Mouse (Mus musculus) CH12.LX (cell line): ENCODE measurements around the gene Kcnj6. TPM values are rescaled to one million over a fixed set of nuclear protein-coding genes. Genes with fewer than 3 reads are reported as not detected.

Experiments
- DNase-seq: peaks from one replicate; pipeline ENCODE4 v3.0.0-alpha.2; 2013; ENCODE audit errors: extremely low read depth
- H3K27ac ChIP-seq: 2 replicates; pipeline ENCODE4 v1.5.1; 2012; ENCODE audit warnings: low read depth, mild to moderate bottlenecking, control low read depth, moderate library complexity; ENCODE audit not compliant: insufficient read depth
- H3K27me3 ChIP-seq: replicated peaks from 2 replicates; pipeline ENCODE3; 2012; ENCODE audit warnings: inconsistent platforms
- H3K36me3 ChIP-seq, 2 experiments: replicated peaks in 1 of 2; 2 replicates each; pipeline versions ENCODE3 to v1.6.1; 2012; ENCODE audit warnings: inconsistent platforms in 1 of 2, low read length in 1 of 2, mild to moderate bottlenecking in 1 of 2, mixed read lengths in 1 of 2, moderate library complexity in 1 of 2; ENCODE audit not compliant: control insufficient read depth in 1 of 2, insufficient read depth in 1 of 2
- H3K4me1 ChIP-seq, 2 experiments: 2 replicates each; pipeline ENCODE4 v1.6.1; 2012; ENCODE audit warnings: inconsistent platforms in 1 of 2, moderate library complexity in 1 of 2; ENCODE audit not compliant: insufficient read depth in 2 of 2, control insufficient read depth in 1 of 2
- H3K4me2 ChIP-seq: 2 replicates; pipeline ENCODE4 v1.6.1; 2012; ENCODE audit warnings: low read depth, mild to moderate bottlenecking, control low read depth; ENCODE audit not compliant: poor library complexity, insufficient read depth, severe bottlenecking
- H3K4me3 ChIP-seq, 3 experiments: fragments of 150-350 bp in 1 of 3; sonication (generic) in 1 of 3; replicated peaks in 1 of 3; 2 replicates each; pipeline versions ENCODE3 to v1.5.1; 2011 to 2012; ENCODE audit warnings: low read depth in 2 of 3, low read length in 2 of 3, mild to moderate bottlenecking in 2 of 3, moderate library complexity in 2 of 3, control low read depth in 1 of 3, improper control_type of control experiment in 1 of 3, inconsistent platforms in 1 of 3, mixed read lengths in 1 of 3; ENCODE audit not compliant: poor library complexity in 1 of 3
- H3K79me2 ChIP-seq: replicated peaks from 2 replicates; pipeline ENCODE4 v1.6.1; 2012; ENCODE audit warnings: mild to moderate bottlenecking, moderate library complexity; ENCODE audit not compliant: control insufficient read depth, poor library complexity, insufficient read depth, severe bottlenecking; ENCODE audit errors: extremely low read depth
- H3K9ac ChIP-seq: 2 replicates; pipeline ENCODE4 v1.6.1; 2012; ENCODE audit warnings: low read depth, mild to moderate bottlenecking, control low read depth, moderate library complexity; ENCODE audit not compliant: insufficient read depth
- H3K9me3 ChIP-seq: replicated peaks from 2 replicates; pipeline ENCODE3; 2012; ENCODE audit warnings: low read length, inconsistent platforms, mixed read lengths
- CHD1 ChIP-seq: IDR thresholded peaks from 2 replicates; pipeline ENCODE4 v1.6.1; 2012; ENCODE audit warnings: low read depth, low read length, improper control_type of control experiment, inconsistent platforms
- CHD2 ChIP-seq: IDR thresholded peaks from 2 replicates; pipeline ENCODE4 v1.6.1; 2011; ENCODE audit warnings: low read length, improper control_type of control experiment
- CTCF ChIP-seq, 2 experiments: IDR thresholded peaks in 1 of 2; conservative IDR thresholded peaks in 1 of 2; 2 replicates each; pipeline ENCODE4 v1.5.1; 2011 to 2012; ENCODE audit warnings: low read depth in 2 of 2, low read length in 2 of 2, improper control_type of control experiment in 1 of 2, inconsistent platforms in 1 of 2, mild to moderate bottlenecking in 1 of 2, moderate library complexity in 1 of 2
- E2F4 ChIP-seq: IDR thresholded peaks from 2 replicates; pipeline ENCODE4 v1.6.1; 2011; ENCODE audit warnings: low read depth, low read length, improper control_type of control experiment; ENCODE audit not compliant: insufficient replicate concordance
- ELF1 ChIP-seq: IDR thresholded peaks from 2 replicates; pipeline ENCODE4 v1.6.1; 2014; ENCODE audit warnings: low read depth, mild to moderate bottlenecking, inconsistent platforms, low read length, improper control_type of control experiment
- GABPA ChIP-seq: IDR thresholded peaks from 2 replicates; pipeline ENCODE4 v1.6.1; 2012; ENCODE audit warnings: low read depth, low read length, improper control_type of control experiment, inconsistent platforms; ENCODE audit not compliant: insufficient replicate concordance
- HCFC1 ChIP-seq: IDR thresholded peaks from 2 replicates; pipeline ENCODE4 v1.6.1; 2012; ENCODE audit warnings: low read depth, mild to moderate bottlenecking, inconsistent platforms, low read length, improper control_type of control experiment
- IRF4 ChIP-seq: IDR thresholded peaks from 2 replicates; pipeline ENCODE4 v1.6.1; 2014; ENCODE audit warnings: low read depth, mild to moderate bottlenecking, inconsistent platforms, low read length, improper control_type of control experiment
- MAFK ChIP-seq: IDR thresholded peaks from 2 replicates; pipeline ENCODE4 v1.6.1; 2011; ENCODE audit warnings: low read length, improper control_type of control experiment; ENCODE audit not compliant: insufficient replicate concordance
- MAX ChIP-seq: IDR thresholded peaks from 2 replicates; pipeline ENCODE4 v1.6.1; 2011; ENCODE audit warnings: low read length, improper control_type of control experiment
- MEF2A ChIP-seq: IDR thresholded peaks from 2 replicates; pipeline ENCODE4 v1.6.1; 2014; ENCODE audit warnings: low read depth, mild to moderate bottlenecking, inconsistent platforms, low read length, improper control_type of control experiment, borderline replicate concordance
- MYC ChIP-seq: IDR thresholded peaks from 2 replicates; pipeline ENCODE4 v1.6.1; 2011; ENCODE audit warnings: low read depth, mild to moderate bottlenecking, improper control_type of control experiment, low read length
- POLR2A ChIP-seq: IDR thresholded peaks from 2 replicates; pipeline ENCODE4 v1.6.1; 2011; ENCODE audit warnings: low read depth, mild to moderate bottlenecking, improper control_type of control experiment, low read length
- RCOR1 ChIP-seq: conservative IDR thresholded peaks from 2 replicates; pipeline ENCODE4 v1.6.1; 2012; ENCODE audit warnings: low read depth, mild to moderate bottlenecking, inconsistent platforms, low read length, improper control_type of control experiment
- SMC3 ChIP-seq: IDR thresholded peaks from 2 replicates; pipeline ENCODE4 v1.6.1; 2011; ENCODE audit warnings: low read depth, low read length, improper control_type of control experiment
- TCF12 ChIP-seq: IDR thresholded peaks from 2 replicates; pipeline ENCODE4 v1.6.1; 2014; ENCODE audit warnings: low read depth, mild to moderate bottlenecking, inconsistent platforms, low read length, improper control_type of control experiment
- ZKSCAN1 ChIP-seq: IDR thresholded peaks from 2 replicates; pipeline ENCODE4 v1.6.1; 2012; ENCODE audit warnings: low read depth, inconsistent platforms, low read length, improper control_type of control experiment, borderline replicate concordance
- ZMIZ1 ChIP-seq: IDR thresholded peaks from 2 replicates; pipeline ENCODE4 v1.6.1; 2012; ENCODE audit warnings: low read depth, mild to moderate bottlenecking, inconsistent platforms, low read length, improper control_type of control experiment
- ZNF384 ChIP-seq: IDR thresholded peaks from 2 replicates; pipeline ENCODE4 v1.6.1; 2012; ENCODE audit warnings: low read depth, low read length, improper control_type of control experiment, inconsistent platforms
- dilution Hi-C: fragments of 300-500 bp; cut with MboI; formaldehyde crosslinking; loops from 2 replicates; pipeline ENCODE4 v1.14.3; 2020; ENCODE audit warnings: low sequenced_read_pairs; ENCODE audit not compliant: extremely low pct_unique_long_range_greater_than_20kb, extremely low pct_ligation_motif_present
- in situ Hi-C: fragments of 300-500 bp; cut with MboI; formaldehyde crosslinking; loops from 3 replicates; pipeline ENCODE4 v1.14.3; 2019; ENCODE audit warnings: low sequenced_read_pairs, low pct_ligation_motif_present, low pct_unique_long_range_greater_than_20kb, mixed read lengths
- polyA plus RNA-seq: library from polyadenylated mRNA; unstranded; fragments of >175 nt; gene quantifications from 2 replicates; pipeline ENCODE4 v1.2.1, GENCODE M21; 2012; ENCODE audit warnings: low read depth; ENCODE audit not compliant: insufficient read length
- total RNA-seq, 2 experiments: library from RNA; depleted of rRNA; stranded (reverse); fragments of 300-350 nt in 1 of 2; fragments of >200 nt in 1 of 2; gene quantifications; 2 replicates each; pipeline ENCODE4 v1.2.3; 2012 to 2014

Kcnj6 gene
- total and polyA plus RNA-seq, 3 experiments = not detected

DNA sequence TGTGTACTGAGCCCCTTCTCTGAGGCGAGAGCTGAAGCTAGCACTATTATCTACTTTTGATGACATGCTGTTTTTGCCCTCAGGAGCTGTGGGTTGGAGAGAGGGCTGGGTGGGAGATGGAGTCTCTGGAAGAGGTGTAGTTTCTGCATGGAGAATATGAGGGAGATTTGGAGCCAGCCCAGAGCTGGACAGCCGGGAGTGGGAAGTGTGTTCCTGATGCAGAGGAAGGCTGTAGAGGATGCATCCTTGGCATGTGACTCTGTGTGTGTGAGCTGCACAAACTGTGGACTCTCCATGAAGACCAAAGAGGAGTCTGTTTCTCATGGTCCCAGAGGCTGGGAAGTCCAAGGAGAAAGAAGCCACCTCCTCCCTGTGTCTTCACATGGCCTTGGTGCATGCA is 17.1 kb downstream of the Kcnj6 start:
- dilution Hi-C loops = no loop called here
- Histone ChIP-seq H3K9me3 (peaks cover 11% of the 10 kb centered on the region), H3K4me2 (no peak overlapping the region), H3K27me3 (peaks cover 86% of the 10 kb centered on the region), H3K27ac (no peak overlapping the region), H3K4me1 (peaks cover 0 to 6% of the 10 kb centered on the region in 2 experiments; a peak in 1 of 4 replicates), H3K79me2 (no peaks in the 10 kb centered on the region)
- no peak for DNase-seq
- no peak for TF ChIP-seq ELF1
- TF ChIP-seq MEF2A = no peak
- no peak for TF ChIP-seq RCOR1
- no peak for TF ChIP-seq CTCF (conservative IDR thresholded peaks at IDR 0.05 in 1 of 2, IDR thresholded peaks at IDR 0.05 in 1 of 2; ENCODE audit: low read depth in 2 of 2, low read length in 2 of 2)
- TF ChIP-seq MAFK = no peak
- TF ChIP-seq ZNF384 = no peak
- TF ChIP-seq IRF4 = no peak
- TF ChIP-seq MAX = no peak
- TF ChIP-seq ZKSCAN1 = no peak
- no peak for TF ChIP-seq E2F4
- TF ChIP-seq HCFC1 = no peak
- TF ChIP-seq, all 38 proteins: peak for 0
- Histone ChIP-seq H3K4me3 (no peak overlapping the region), H3K36me3 (no peaks in the 10 kb centered on the region), H3K9ac (no peak overlapping the region)
- in situ Hi-C loops = no loop called here

DNA sequence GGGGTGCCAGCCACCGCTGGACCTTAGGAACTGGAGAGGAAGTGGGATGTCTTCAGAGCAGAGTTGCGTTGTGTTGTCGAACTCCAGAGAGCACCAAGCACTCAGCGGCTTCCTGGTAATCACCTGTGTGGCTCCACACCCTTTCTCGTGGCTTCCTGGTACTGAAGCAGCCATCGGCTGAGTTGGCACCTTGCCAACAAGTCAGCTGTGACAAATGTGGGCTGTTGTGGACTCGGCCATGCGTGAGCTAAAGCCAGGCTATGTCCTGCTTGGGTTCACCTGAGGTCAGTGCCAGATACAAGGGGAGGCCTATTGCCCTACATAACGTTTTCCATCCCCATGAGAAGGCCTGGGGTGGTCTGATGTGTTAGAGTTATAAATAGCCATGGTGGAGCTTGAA is 18.0 kb downstream of the Kcnj6 start:
- TF ChIP-seq RCOR1 = no peak
- TF ChIP-seq MEF2A = no peak
- no peak for TF ChIP-seq TCF12
- TF ChIP-seq CHD2 = no peak
- no peak overlapping the region for H3K4me3 ChIP-seq
- H3K27me3 ChIP-seq = peaks cover 90% of the 10 kb centered on the region
- H3K9ac ChIP-seq = no peak overlapping the region
- peaks cover 11% of the 10 kb centered on the region for H3K9me3 ChIP-seq
- no peak for DNase-seq
- no peaks in the 10 kb centered on the region for H3K79me2 ChIP-seq
- H3K27ac ChIP-seq = no peak overlapping the region
- peaks cover 0 to 6% of the 10 kb centered on the region in 2 experiments; a peak in 1 of 4 replicates for H3K4me1 ChIP-seq
- dilution Hi-C loops (no loop called here), in situ Hi-C loops (no loop called here)
- H3K4me2 ChIP-seq = no peak overlapping the region
- no peaks in the 10 kb centered on the region for H3K36me3 ChIP-seq

DNA sequence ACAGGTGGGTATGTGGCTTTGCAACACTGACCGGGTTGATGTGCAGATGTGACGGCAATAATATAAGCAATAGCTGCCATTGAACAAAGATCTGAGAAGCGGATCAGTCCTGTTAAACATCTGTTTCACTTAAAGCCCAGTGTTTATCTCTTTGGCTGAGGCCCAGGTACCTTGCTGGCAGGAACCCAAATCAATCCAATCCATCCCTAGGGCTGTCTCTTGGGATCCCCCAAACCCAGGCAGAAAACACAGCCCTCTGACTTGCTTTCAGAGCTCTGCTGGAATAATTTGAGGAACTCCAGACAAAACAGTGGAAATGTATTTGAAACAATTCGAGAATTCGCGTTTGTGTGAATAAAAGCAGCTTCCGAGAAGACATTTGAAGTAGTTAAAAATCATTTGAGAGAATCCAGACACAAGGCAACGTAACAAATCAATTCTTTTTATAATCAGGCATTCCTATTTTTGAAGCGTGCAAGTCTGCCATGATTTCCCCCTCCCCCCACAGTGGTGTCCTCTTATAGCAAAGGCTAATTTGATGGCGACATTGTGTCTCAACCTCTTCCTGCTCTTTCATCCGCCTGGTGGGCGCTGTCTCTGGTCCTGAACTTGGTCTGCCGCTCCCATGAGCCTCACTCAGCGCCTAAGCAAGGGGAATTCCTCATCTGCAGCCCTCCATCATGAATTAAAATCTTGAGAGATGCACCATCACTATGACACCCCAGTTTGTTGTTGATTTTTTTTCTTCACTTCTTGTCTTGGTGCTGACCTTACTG is 25.2 kb downstream of the Kcnj6 start:
- DNase-seq = peak; percentile 30
- no peaks in the 10 kb centered on the region for H3K36me3 ChIP-seq

More for the DNA sequence above, 25.2 kb downstream of the Kcnj6 start:
- TF ChIP-seq ZMIZ1 (no peak), CHD2 (no peak), MYC (no peak), MEF2A (no peak), CHD1 (no peak), POLR2A (no peak), SMC3 (no peak), GABPA (no peak)
- in situ Hi-C loops (no loop called here), dilution Hi-C loops (no loop called here)
- H3K27ac ChIP-seq = no peak overlapping the region
- peaks cover 82% of the 10 kb centered on the region for H3K27me3 ChIP-seq
- no peak overlapping the region for H3K4me2 ChIP-seq
- no peaks in the 10 kb centered on the region for H3K4me1 ChIP-seq
- no peak overlapping the region for H3K9ac ChIP-seq
- H3K4me3 ChIP-seq = no peak overlapping the region
- no peaks in the 10 kb centered on the region for H3K9me3 ChIP-seq
- H3K79me2 ChIP-seq = no peaks in the 10 kb centered on the region
